Mouse (Mus musculus) liver, adult 2 months (tissue): ENCODE data around the gene Grin2c. TPM values are rescaled to one million over a fixed set of nuclear protein-coding genes. Genes with fewer than 3 reads are reported as not detected.

ENCODE experiments used
- DNase-seq: peaks from one replicate; pipeline ENCODE4 v3.0.0-alpha.2; 2011; ENCODE audit warnings: low read depth, low spot score; ENCODE audit errors: extremely low read depth
- H3K27ac ChIP-seq: fragments of 200-500 bp; replicated peaks from 2 replicates; pipeline ENCODE4 v1.5.1; 2012; ENCODE audit warnings: low read depth, mild to moderate bottlenecking, control low read depth, inconsistent platforms, low read length; ENCODE audit not compliant: insufficient read depth
- H3K27me3 ChIP-seq: fragments of 200-500 bp; 2 replicates; pipeline ENCODE4 v1.6.1; 2012; ENCODE audit warnings: mild to moderate bottlenecking, moderate library complexity, low read length, inconsistent platforms; ENCODE audit not compliant: control insufficient read depth, insufficient read depth
- H3K36me3 ChIP-seq: fragments of 200-500 bp; 2 replicates; pipeline ENCODE4 v1.6.1; 2012; ENCODE audit warnings: low read length, inconsistent platforms; ENCODE audit not compliant: control insufficient read depth, insufficient read depth
- H3K4me1 ChIP-seq: fragments of 200-500 bp; 2 replicates; pipeline ENCODE4 v1.6.1; 2011; ENCODE audit warnings: low read length; ENCODE audit not compliant: control insufficient read depth, insufficient read depth
- H3K4me3 ChIP-seq: fragments of 200-500 bp; 2 replicates; pipeline ENCODE4 v1.5.1; 2011; ENCODE audit warnings: low read depth, mild to moderate bottlenecking, control low read depth, low read length, moderate library complexity; ENCODE audit not compliant: insufficient read depth
- H3K79me2 ChIP-seq: fragments of 200-500 bp; 2 replicates; pipeline ENCODE4 v1.6.1; 2012; ENCODE audit warnings: inconsistent platforms, mild to moderate bottlenecking, low read length, moderate library complexity; ENCODE audit not compliant: control insufficient read depth, insufficient read depth
- H3K9ac ChIP-seq: fragments of 200-500 bp; 2 replicates; pipeline ENCODE4 v1.6.1; 2012; ENCODE audit warnings: low read depth, mild to moderate bottlenecking, control low read depth, inconsistent platforms, low read length
- CTCF ChIP-seq: fragments of 200-500 bp; IDR thresholded peaks from 2 replicates; pipeline ENCODE4 v1.5.1; 2011; ENCODE audit warnings: low read depth, low read length, control low read depth
- POLR2A ChIP-seq: fragments of 200-500 bp; IDR thresholded peaks from 2 replicates; pipeline ENCODE4 v1.6.1; 2011; ENCODE audit warnings: low read length, control low read depth; ENCODE audit not compliant: insufficient read depth; ENCODE audit errors: extremely low read depth
- WGBS: fragments of 180-500 bp; shearing (Covaris S2); methylation state at CpG from one replicate; pipeline ENCODE4 v1.1.7; 2018; 5-methylcytosine and 5-hydroxymethylcytosine counted together
- polyA plus RNA-seq: library from polyadenylated mRNA; depleted of rRNA; stranded (reverse); fragments of >200 nt; gene quantifications from 2 replicates; pipeline ENCODE4 v1.2.3, GENCODE M21; 2012
- total RNA-seq: library from RNA; depleted of rRNA; stranded (reverse); fragments of >200 nt; gene quantifications from 2 replicates; pipeline ENCODE4 v1.2.3, GENCODE M21; 2014

Grin2c gene
- total and polyA plus RNA-seq, 2 experiments, result 0.07 TPM; not detected in 1

GRCm38 (mm10) chr11:115267958-115268357 is 915 bp upstream of the Grin2c start:
- no peak for DNase-seq
- H3K27me3 ChIP-seq, result peaks cover 12% of the 10 kb centered on the region
- WGBS, result 89% methylated on average over 11 of the region's 11 CpGs

GRCm38 (mm10) chr11:115266400-115266778 is 654 bp downstream of the Grin2c start:
- no peak overlapping the region for H3K4me3 ChIP-seq
- no peaks in the 10 kb centered on the region; the same call in 1 of the 2 replicates for H3K4me1 ChIP-seq
- H3K9ac ChIP-seq, result no peak overlapping the region
- no peak for DNase-seq
- H3K27ac ChIP-seq, result no peak overlapping the region
- no peaks in the 10 kb centered on the region for H3K79me2 ChIP-seq
- TF ChIP-seq POLR2A (no peak), CTCF (no peak)
- 3% methylated on average over 22 of the region's 22 CpGs for WGBS
- H3K36me3 ChIP-seq, result no peaks in the 10 kb centered on the region
- peaks cover 12% of the 10 kb centered on the region for H3K27me3 ChIP-seq

More at GRCm38 (mm10) chr11:115267958-115268357, 915 bp upstream of the Grin2c start:
- Histone ChIP-seq H3K4me1 (no peaks in the 10 kb centered on the region; the same call in 1 of the 2 replicates), H3K27ac (no peak overlapping the region), H3K9ac (no peak overlapping the region), H3K79me2 (no peaks in the 10 kb centered on the region), H3K4me3 (no peak overlapping the region), H3K36me3 (no peaks in the 10 kb centered on the region)
- TF ChIP-seq CTCF, result no peak
- TF ChIP-seq POLR2A, result no peak

- TF ChIP-seq POLR2A (no peak), CTCF (no peak)
- H3K27me3 ChIP-seq, result peaks cover 12% of the 10 kb centered on the region
- no peak overlapping the region for H3K4me3 ChIP-seq
- H3K9ac ChIP-seq, result no peak overlapping the region
- H3K27ac ChIP-seq, result no peak overlapping the region
- H3K79me2 ChIP-seq, result no peaks in the 10 kb centered on the region
- 8% methylated on average over 20 of the region's 20 CpGs for WGBS
- DNase-seq, result no peak
- no peaks in the 10 kb centered on the region; the same call in 1 of the 2 replicates for H3K4me1 ChIP-seq
- no peaks in the 10 kb centered on the region for H3K36me3 ChIP-seq
Measured at GRCm38 (mm10) chr11:115265771-115266399, 1.2 kb downstream of the Grin2c start.

GRCm38 (mm10) chr11:115264862-115265668 is 2.0 kb downstream of the Grin2c start:
- Histone ChIP-seq H3K27ac (no peak overlapping the region), H3K36me3 (no peaks in the 10 kb centered on the region), H3K4me3 (no peak overlapping the region), H3K4me1 (no peaks in the 10 kb centered on the region; the same call in 1 of the 2 replicates), H3K9ac (no peak overlapping the region), H3K27me3 (peaks cover 12% of the 10 kb centered on the region), H3K79me2 (no peaks in the 10 kb centered on the region)
- WGBS, result 19% methylated on average over 39 of the region's 39 CpGs
- no peak for DNase-seq
- TF ChIP-seq CTCF (peak; percentile 72), POLR2A (no peak)

GRCm38 (mm10) chr11:115264136-115264861 is 2.7 kb downstream of the Grin2c start:
- H3K36me3 ChIP-seq, result no peaks in the 10 kb centered on the region
- H3K27me3 ChIP-seq, result peaks cover 12% of the 10 kb centered on the region
- DNase-seq, result no peak
- no peak overlapping the region for H3K4me3 ChIP-seq
- H3K4me1 ChIP-seq, result no peaks in the 10 kb centered on the region; the same call in 1 of the 2 replicates
- H3K79me2 ChIP-seq, result no peaks in the 10 kb centered on the region
- no peak overlapping the region for H3K27ac ChIP-seq
- WGBS, result 74% methylated on average over 7 of the region's 7 CpGs
- no peak overlapping the region for H3K9ac ChIP-seq
- no peak for TF ChIP-seq POLR2A
- TF ChIP-seq CTCF, result no peak
